Mouse (Mus musculus) stomach, postnatal 0 days (tissue): ENCODE data around the gene Esd. TPM values are rescaled to one million over a fixed set of nuclear protein-coding genes. Genes with fewer than 3 reads are reported as not detected.

Experiments used
- ATAC-seq: fragments of 200-750 bp; cut with Nextera tagmentation; 2 replicates; pipeline ENCODE4 v1.8.0; 2017; ENCODE audit not compliant: low FRiP score, low TSS enrichment
- DNase-seq: peaks from one replicate; pipeline ENCODE4 v3.0.0-alpha.2; 2016; ENCODE audit warnings: low spot score
- H3K27ac ChIP-seq: fragments of 300-500 bp; sonication (generic); replicated peaks from 2 replicates; pipeline ENCODE4 v1.5.1; 2014; ENCODE audit warnings: mild to moderate bottlenecking, control low read depth
- H3K27me3 ChIP-seq: fragments of 300-500 bp; sonication (generic); 2 replicates; pipeline ENCODE4 v1.6.1; 2014; ENCODE audit warnings: low read length; ENCODE audit not compliant: control insufficient read depth, insufficient read depth
- H3K36me3 ChIP-seq: fragments of 300-500 bp; sonication (generic); 2 replicates; pipeline ENCODE4 v1.6.1; 2014; ENCODE audit warnings: low read length, mixed read lengths; ENCODE audit not compliant: control insufficient read depth, insufficient read depth
- H3K4me1 ChIP-seq: fragments of 300-500 bp; sonication (generic); replicated peaks from 2 replicates; pipeline ENCODE4 v1.6.1; 2014; ENCODE audit warnings: antibody characterized with exemption; ENCODE audit not compliant: control insufficient read depth, insufficient read depth
- H3K4me2 ChIP-seq: fragments of 300-500 bp; sonication (generic); replicated peaks from 2 replicates; pipeline ENCODE4 v1.6.1; 2014; ENCODE audit warnings: low read depth, mild to moderate bottlenecking, control low read depth, moderate library complexity
- H3K4me3 ChIP-seq: fragments of 300-500 bp; sonication (generic); 2 replicates; pipeline ENCODE4 v1.5.1; 2014; ENCODE audit warnings: low read depth, low read length, control low read depth
- H3K9ac ChIP-seq: fragments of 300-500 bp; sonication (generic); 2 replicates; pipeline ENCODE4 v1.6.1; 2014; ENCODE audit warnings: mild to moderate bottlenecking, low read length, control low read depth, mixed read lengths
- H3K9me3 ChIP-seq: fragments of 300-500 bp; sonication (generic); 2 replicates; pipeline ENCODE4 v1.6.1; 2016; ENCODE audit warnings: low read length; ENCODE audit not compliant: control insufficient read depth
- CTCF ChIP-seq: IDR thresholded peaks from 2 replicates; pipeline ENCODE4 v1.5.1; 2016; ENCODE audit warnings: antibody characterized with exemption, low read depth, mild to moderate bottlenecking, moderate library complexity
- EP300 ChIP-seq: optimal IDR thresholded peaks from 2 replicates; pipeline ENCODE3; 2016; ENCODE audit warnings: antibody characterized with exemption
- WGBS: fragments of 180-500 bp; shearing (Covaris S2); extraction: QIAGEN DNeasy Blood & Tissue Kit; methylation state at CpG from one replicate; pipeline ENCODE4 v1.1.7; 2014; 5-methylcytosine and 5-hydroxymethylcytosine counted together
- polyA plus RNA-seq: library from polyadenylated mRNA; unstranded; fragments of >200 nt; fragmentation: Nextera tagmentation; extraction: Ambion mirVana; gene quantifications from 2 replicates; pipeline ENCODE4 v1.2.1, GENCODE M21; 2015

The Esd gene
- polyA plus RNA-seq, 1 experiment from 2014 or later: 367 TPM

- Histone ChIP-seq H3K27me3 (no peaks in the 10 kb centered on the region), H3K4me1 (no peaks in the 10 kb centered on the region), H3K27ac (no peak overlapping the region), H3K36me3 (no peaks in the 10 kb centered on the region), H3K4me3 (no peak overlapping the region), H3K4me2 (no peak overlapping the region), H3K9me3 (no peaks in the 10 kb centered on the region), H3K9ac (no peak overlapping the region)
- DNase-seq (no peak), ATAC-seq (no peak)
- WGBS: 39% methylated on average over 6 of the region's 6 CpGs
- TF ChIP-seq EP300 (no peak), CTCF (no peak)
These were observed 28.2 kb upstream of the Esd start for GRCm38 (mm10) chr14:74703930-74704329.

GRCm38 (mm10) chr14:74709054-74709453, 23.0 kb upstream of the Esd start:
- no peak for TF ChIP-seq EP300
- TF ChIP-seq CTCF: peak; percentile 70
- Histone ChIP-seq H3K4me3 (no peak overlapping the region), H3K9me3 (no peaks in the 10 kb centered on the region), H3K4me1 (no peaks in the 10 kb centered on the region), H3K27ac (no peak overlapping the region), H3K4me2 (no peak overlapping the region), H3K27me3 (no peaks in the 10 kb centered on the region), H3K36me3 (no peaks in the 10 kb centered on the region), H3K9ac (no peak overlapping the region)
- DNase-seq (peak; percentile 25), ATAC-seq (no peak)
- WGBS: 20% methylated on average over 3 of the region's 3 CpGs

- Histone ChIP-seq H3K9ac (no peak overlapping the region), H3K4me3 (no peak overlapping the region), H3K4me1 (no peaks in the 10 kb centered on the region), H3K9me3 (no peaks in the 10 kb centered on the region), H3K36me3 (no peaks in the 10 kb centered on the region), H3K4me2 (no peak overlapping the region), H3K27ac (no peak overlapping the region), H3K27me3 (no peaks in the 10 kb centered on the region)
- WGBS: 73% methylated on average over 3 of the region's 3 CpGs
- DNase-seq (no peak), ATAC-seq (no peak)
- TF ChIP-seq CTCF: peak; percentile 37
- TF ChIP-seq EP300: no peak
These were observed 8.6 kb upstream of the Esd start for GRCm38 (mm10) chr14:74723541-74723940.

- Histone ChIP-seq H3K9me3 (no peaks in the 10 kb centered on the region), H3K27ac (peak overlapping the region; percentile 76), H3K36me3 (no peaks in the 10 kb centered on the region), H3K27me3 (no peaks in the 10 kb centered on the region), H3K9ac (peak overlapping the region; percentile 50; the same call in 1 of the 2 replicates), H3K4me2 (peak overlapping the region; percentile 65), H3K4me3 (peak overlapping the region; percentile 88), H3K4me1 (no peaks in the 10 kb centered on the region)
- 18% methylated on average over 9 of the region's 9 CpGs for WGBS
- peak; percentile 18 for DNase-seq
- TF ChIP-seq EP300 (no peak), CTCF (no peak)
- ATAC-seq: peak; percentile 1; the same call in 1 of the 2 replicates
These were observed 647 bp upstream of the Esd start for GRCm38 (mm10) chr14:74731221-74732078.

- H3K36me3 ChIP-seq: peaks cover 4% of the 10 kb centered on the region; the same call in 1 of the 2 replicates
- no peaks in the 10 kb centered on the region for H3K27me3 ChIP-seq
- H3K4me2 ChIP-seq: peak overlapping the region; percentile 65
- peak overlapping the region; percentile 88; the same call in 1 of the 2 replicates for H3K4me3 ChIP-seq
- TF ChIP-seq CTCF (no peak), EP300 (no peak)
- no peak overlapping the region for H3K9ac ChIP-seq
- DNase-seq (no peak), ATAC-seq (peak; percentile 4; the same call in 1 of the 2 replicates)
- WGBS: 49% methylated on average over 2 of the region's 2 CpGs
- no peaks in the 10 kb centered on the region for H3K4me1 ChIP-seq
- no peaks in the 10 kb centered on the region for H3K9me3 ChIP-seq
- no peak overlapping the region for H3K27ac ChIP-seq
These were observed 1.3 kb downstream of the Esd start for GRCm38 (mm10) chr14:74733397-74733796.

- Histone ChIP-seq H3K9ac (no peak overlapping the region), H3K4me2 (no peak overlapping the region), H3K27ac (no peak overlapping the region), H3K36me3 (peaks cover 14% of the 10 kb centered on the region; the same call in 1 of the 2 replicates), H3K27me3 (no peaks in the 10 kb centered on the region), H3K4me3 (no peak overlapping the region), H3K9me3 (no peaks in the 10 kb centered on the region), H3K4me1 (no peaks in the 10 kb centered on the region)
- no peak for ATAC-seq
- TF ChIP-seq EP300 (no peak), CTCF (no peak)
- WGBS: 71% methylated on average over 6 of the region's 6 CpGs
- no peak for DNase-seq
These were observed 3.4 kb downstream of the Esd start for GRCm38 (mm10) chr14:74735471-74735870.
